Mouse (Mus musculus): ENCODE data around the gene Strbp. TPM values are rescaled to one million over a fixed set of nuclear protein-coding genes. Genes with fewer than 3 reads are reported as not detected.

Strbp gene
- polyA plus RNA-seq, 1 experiment from 2014 or later, result 113 TPM

DNA sequence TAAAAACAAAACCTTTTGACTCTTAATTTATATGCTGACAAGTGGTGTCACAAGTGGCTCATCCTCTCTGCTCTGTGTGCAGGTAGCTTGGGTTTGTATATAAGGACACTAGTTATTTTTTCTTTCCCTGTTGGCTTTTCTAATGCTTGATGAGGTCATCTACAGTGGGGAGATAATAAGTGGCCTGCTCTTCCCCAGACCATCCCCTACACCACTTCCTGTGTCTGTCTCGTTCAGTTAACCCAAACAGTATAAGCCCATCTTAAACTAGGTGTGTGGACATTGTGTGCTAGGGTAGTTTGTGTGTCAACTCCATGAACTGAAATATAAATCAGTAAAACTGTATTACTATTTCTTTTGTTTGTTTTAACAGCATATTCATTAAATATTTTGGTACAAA, 137.6 kb downstream of the Strbp start:
- 74% methylated on average over 1 of the region's 1 CpGs for WGBS

DNA sequence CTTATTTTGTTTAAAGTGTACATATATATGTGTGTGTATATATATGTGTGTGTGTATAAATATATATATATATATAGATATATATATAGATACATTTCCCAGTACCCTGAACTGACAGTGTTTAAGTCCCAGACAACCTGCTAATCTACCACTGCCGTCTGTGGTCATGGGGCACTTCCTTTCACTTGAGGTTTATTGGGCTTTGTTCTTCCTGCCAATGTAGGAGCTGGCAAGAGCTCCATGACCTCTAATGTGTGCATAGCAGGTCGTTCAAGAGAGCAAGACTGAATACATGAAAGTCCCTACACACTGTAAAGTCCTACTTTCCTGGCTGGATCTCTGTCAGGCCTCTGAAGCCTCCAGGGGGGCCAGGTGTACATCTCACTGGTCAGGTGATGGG, 138.1 kb downstream of the Strbp start:
- Histone ChIP-seq H3K9me3 (no peaks in the 10 kb centered on the region), H3K4me1 (no peaks in the 10 kb centered on the region), H3K36me3 (replicated peaks) (peaks cover 57% of the 10 kb centered on the region), H3K9ac (no peak overlapping the region), H3K27ac (no peak overlapping the region), H3K27me3 (replicated peaks) (no peaks in the 10 kb centered on the region), H3K4me2 (no peak overlapping the region), H3K4me3 (no peak overlapping the region)
- ATAC-seq (replicated peaks), result no peak
- 78% methylated on average over 2 of the region's 2 CpGs for WGBS

More for the DNA sequence above, 137.6 kb downstream of the Strbp start:
- Histone ChIP-seq H3K4me2 (no peak overlapping the region), H3K27me3 (replicated peaks) (no peaks in the 10 kb centered on the region), H3K4me1 (no peaks in the 10 kb centered on the region), H3K36me3 (replicated peaks) (peaks cover 57% of the 10 kb centered on the region), H3K9me3 (no peaks in the 10 kb centered on the region), H3K27ac (no peak overlapping the region), H3K4me3 (no peak overlapping the region), H3K9ac (no peak overlapping the region)
- no peak for ATAC-seq (replicated peaks)

DNA sequence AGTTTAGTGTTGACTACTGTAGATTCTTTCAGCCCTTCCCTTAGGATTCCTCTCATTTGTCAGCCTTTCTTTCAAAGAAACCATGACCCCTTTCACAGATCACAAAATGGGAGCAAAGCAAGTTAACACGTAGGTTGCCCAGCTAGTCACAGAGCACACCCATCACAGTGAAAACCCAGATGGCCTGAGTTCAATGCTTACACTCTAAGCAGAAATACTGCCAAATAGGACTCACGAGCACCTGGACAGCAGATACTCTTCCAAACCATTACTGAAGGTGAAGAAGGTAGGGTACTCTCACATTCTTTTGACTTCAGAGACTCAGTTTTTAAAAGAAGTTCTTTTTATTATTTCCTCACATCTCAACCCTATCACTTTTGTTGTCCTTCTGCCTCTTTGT, 147.3 kb downstream of the Strbp start:
- H3K27ac ChIP-seq, result no peak overlapping the region
- H3K4me1 ChIP-seq, result no peaks in the 10 kb centered on the region
- H3K4me3 ChIP-seq, result no peak overlapping the region
- 83% methylated on average over 2 of the region's 2 CpGs for WGBS
- no peak for ATAC-seq (replicated peaks)
- H3K4me2 ChIP-seq, result no peak overlapping the region
- H3K9ac ChIP-seq, result no peak overlapping the region
- H3K9me3 ChIP-seq, result no peaks in the 10 kb centered on the region
- no peaks in the 10 kb centered on the region for H3K27me3 ChIP-seq (replicated peaks)
- peaks cover 46% of the 10 kb centered on the region for H3K36me3 ChIP-seq (replicated peaks)

DNA sequence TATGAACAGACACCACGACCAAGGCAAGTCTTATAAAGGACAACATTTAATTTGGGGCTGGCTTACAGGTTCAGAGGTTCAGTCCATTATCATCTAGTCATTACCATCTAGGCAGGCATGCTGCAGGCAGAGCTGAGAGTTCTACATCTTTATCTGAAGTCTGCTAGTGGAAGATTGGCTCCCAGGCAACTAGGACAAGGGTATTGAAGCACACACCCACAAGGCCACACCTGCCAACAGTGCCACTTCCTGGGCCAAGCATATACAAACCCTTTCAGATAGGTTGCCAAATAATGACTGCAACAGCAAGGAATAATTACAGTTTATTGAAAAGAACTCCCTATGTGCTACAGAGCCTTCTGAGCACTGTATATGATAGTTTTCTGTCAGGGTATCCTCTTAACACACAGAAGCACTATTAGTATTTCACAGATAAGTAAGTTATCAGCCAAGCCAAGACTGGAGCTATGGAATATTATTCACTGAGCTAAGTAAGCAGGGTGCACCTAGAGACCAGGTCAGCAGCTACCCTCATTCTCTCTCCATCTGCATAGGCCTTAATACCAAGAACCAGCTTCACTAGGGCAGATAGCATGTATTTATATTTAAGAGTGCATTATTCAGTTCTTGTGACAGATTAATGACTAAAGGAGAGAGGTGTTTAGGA, 154.2 kb downstream of the Strbp start:
- Histone ChIP-seq H3K4me1 (no peaks in the 10 kb centered on the region), H3K27ac (no peak overlapping the region), H3K4me2 (no peak overlapping the region), H3K9ac (no peak overlapping the region), H3K4me3 (no peak overlapping the region), H3K27me3 (replicated peaks) (no peaks in the 10 kb centered on the region), H3K36me3 (replicated peaks) (peaks cover 31% of the 10 kb centered on the region; the same call in 1 of the 2 replicates), H3K9me3 (no peaks in the 10 kb centered on the region)
- no peak for ATAC-seq (replicated peaks)
- 93% methylated on average over 1 of the region's 1 CpGs for WGBS

DNA sequence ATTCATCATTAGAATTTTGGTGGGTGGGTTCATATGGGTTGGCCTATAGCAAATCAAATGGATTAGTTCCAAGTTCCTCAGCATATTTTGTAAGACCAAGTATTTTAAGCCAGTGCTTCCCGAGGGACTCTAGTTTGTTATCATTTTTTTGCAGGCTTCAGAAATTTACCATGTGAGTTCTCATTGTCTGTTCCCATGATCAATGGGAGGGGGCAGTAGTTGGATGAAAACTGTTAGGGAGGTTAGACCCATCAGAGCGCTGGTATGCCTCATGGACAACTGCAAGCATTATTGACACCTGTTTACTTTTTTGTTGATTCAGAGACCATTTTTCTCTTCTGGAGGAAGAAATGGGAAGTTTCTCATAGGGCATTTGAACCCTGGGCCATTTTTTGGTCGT, 172.0 kb downstream of the Strbp start:
- peaks cover 17% of the 10 kb centered on the region; the same call in 1 of the 2 replicates for H3K36me3 ChIP-seq (replicated peaks)
- WGBS, result 84% methylated on average over 3 of the region's 3 CpGs
- no peak overlapping the region for H3K9ac ChIP-seq
- H3K4me1 ChIP-seq, result no peaks in the 10 kb centered on the region
- no peak for ATAC-seq (replicated peaks)
- H3K4me3 ChIP-seq, result no peak overlapping the region
- H3K4me2 ChIP-seq, result no peak overlapping the region
- H3K27ac ChIP-seq, result no peak overlapping the region
- no peaks in the 10 kb centered on the region for H3K27me3 ChIP-seq (replicated peaks)
- H3K9me3 ChIP-seq, result no peaks in the 10 kb centered on the region

DNA sequence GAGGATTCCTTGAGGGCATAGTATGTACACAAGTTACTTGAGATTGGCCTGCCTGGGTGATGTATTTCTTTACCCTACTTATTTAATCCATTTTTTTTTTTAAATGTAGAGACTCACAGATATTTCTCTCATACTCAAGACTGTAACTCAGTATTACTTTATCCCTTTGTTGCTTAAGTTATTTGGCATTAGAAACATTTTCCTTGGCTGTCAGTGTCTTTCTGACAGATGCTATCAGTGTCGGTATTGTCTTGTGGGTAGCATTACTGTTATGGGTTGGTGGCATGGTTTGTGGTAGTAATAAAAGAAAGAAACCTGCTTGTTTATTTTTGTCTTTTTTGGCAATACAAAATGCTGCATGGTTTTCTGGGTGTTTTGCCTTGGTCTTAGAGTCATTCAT, 172.9 kb downstream of the Strbp start:
- Histone ChIP-seq H3K36me3 (replicated peaks) (peaks cover 13% of the 10 kb centered on the region; the same call in 1 of the 2 replicates), H3K9me3 (no peaks in the 10 kb centered on the region), H3K4me1 (no peaks in the 10 kb centered on the region), H3K27me3 (replicated peaks) (no peaks in the 10 kb centered on the region), H3K4me3 (no peak overlapping the region), H3K4me2 (no peak overlapping the region), H3K27ac (no peak overlapping the region), H3K9ac (no peak overlapping the region)
- WGBS, result 97% methylated on average over 1 of the region's 1 CpGs
- ATAC-seq (replicated peaks), result no peak

DNA sequence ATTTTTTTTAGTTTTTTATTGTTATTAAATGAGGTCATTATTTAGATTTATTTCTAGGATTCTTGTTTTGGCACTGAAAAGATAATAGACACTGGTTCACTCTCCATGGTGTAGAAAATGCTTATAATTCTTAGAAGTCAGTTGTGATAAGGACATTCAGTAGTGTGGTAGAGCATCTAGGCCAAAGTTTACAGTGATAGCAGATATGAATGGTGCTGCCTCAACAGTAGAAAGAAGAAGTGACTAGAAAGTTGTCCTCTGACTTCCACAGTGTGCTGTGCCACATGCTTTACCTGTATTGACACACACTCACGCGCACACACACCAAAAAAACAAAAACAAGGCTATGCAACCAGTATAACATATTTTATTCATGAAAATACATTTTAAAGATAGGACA, 174.3 kb downstream of the Strbp start:
- Histone ChIP-seq H3K4me2 (no peak overlapping the region), H3K9me3 (no peaks in the 10 kb centered on the region), H3K9ac (no peak overlapping the region), H3K4me3 (no peak overlapping the region), H3K27me3 (replicated peaks) (no peaks in the 10 kb centered on the region), H3K27ac (no peak overlapping the region), H3K36me3 (replicated peaks) (peaks cover 9% of the 10 kb centered on the region; the same call in 1 of the 2 replicates), H3K4me1 (no peaks in the 10 kb centered on the region)
- WGBS, result 96% methylated on average over 2 of the region's 2 CpGs
- no peak for ATAC-seq (replicated peaks)

DNA sequence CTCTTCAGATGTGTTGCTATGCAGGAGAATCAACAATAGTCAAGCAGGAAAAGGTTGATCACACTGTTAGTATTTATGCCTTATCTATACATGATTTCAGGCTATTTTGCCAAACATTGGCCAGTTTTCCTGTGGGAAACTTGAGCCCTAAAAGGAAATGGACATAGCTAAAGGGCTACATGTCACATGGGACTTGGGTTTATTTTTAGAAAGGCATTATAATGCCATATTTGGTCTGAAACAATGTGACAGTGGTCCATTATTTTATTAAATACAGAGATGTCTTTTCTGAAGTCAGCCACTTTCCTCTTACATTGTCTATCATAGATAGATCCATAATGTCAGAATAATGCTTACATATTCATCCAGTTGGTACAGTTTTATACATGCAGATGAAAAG, 176.1 kb downstream of the Strbp start:
- H3K9ac ChIP-seq, result no peak overlapping the region
- ATAC-seq (replicated peaks), result no peak
- no peaks in the 10 kb centered on the region for H3K9me3 ChIP-seq
- no peak overlapping the region for H3K27ac ChIP-seq
- no peak overlapping the region for H3K4me2 ChIP-seq
- H3K36me3 ChIP-seq (replicated peaks), result no peaks in the 10 kb centered on the region
- H3K4me1 ChIP-seq, result no peaks in the 10 kb centered on the region
- no peaks in the 10 kb centered on the region for H3K27me3 ChIP-seq (replicated peaks)
- H3K4me3 ChIP-seq, result no peak overlapping the region

DNA sequence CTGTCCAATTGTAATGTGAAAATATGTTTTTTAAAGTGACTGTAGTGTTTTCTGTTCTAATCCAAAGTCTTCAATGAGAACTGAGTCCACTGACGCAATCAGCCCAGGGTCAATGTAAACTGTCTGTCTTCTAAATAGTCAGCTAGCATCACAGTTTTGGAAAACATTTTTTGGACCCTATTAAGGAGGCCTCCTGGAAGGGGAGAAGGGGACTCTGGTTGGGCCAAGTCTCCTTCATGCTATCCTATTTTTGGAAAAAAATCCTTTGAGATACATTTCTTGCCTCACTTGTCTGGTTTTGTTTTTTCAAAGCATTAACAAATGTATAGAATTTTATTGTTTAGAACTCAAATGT, 184.4 kb downstream of the Strbp start:
- H3K4me1 ChIP-seq, result peaks cover 44% of the 10 kb centered on the region
- H3K4me3 ChIP-seq, result no peak overlapping the region
- no peak overlapping the region for H3K9ac ChIP-seq
- no peaks in the 10 kb centered on the region for H3K9me3 ChIP-seq
- no peaks in the 10 kb centered on the region for H3K27me3 ChIP-seq (replicated peaks)
- H3K36me3 ChIP-seq (replicated peaks), result no peaks in the 10 kb centered on the region
- H3K4me2 ChIP-seq, result peak overlapping the region; percentile 53
- WGBS, result 78% methylated on average over 1 of the region's 1 CpGs
- ATAC-seq (replicated peaks), result no peak
- H3K27ac ChIP-seq, result no peak overlapping the region

DNA sequence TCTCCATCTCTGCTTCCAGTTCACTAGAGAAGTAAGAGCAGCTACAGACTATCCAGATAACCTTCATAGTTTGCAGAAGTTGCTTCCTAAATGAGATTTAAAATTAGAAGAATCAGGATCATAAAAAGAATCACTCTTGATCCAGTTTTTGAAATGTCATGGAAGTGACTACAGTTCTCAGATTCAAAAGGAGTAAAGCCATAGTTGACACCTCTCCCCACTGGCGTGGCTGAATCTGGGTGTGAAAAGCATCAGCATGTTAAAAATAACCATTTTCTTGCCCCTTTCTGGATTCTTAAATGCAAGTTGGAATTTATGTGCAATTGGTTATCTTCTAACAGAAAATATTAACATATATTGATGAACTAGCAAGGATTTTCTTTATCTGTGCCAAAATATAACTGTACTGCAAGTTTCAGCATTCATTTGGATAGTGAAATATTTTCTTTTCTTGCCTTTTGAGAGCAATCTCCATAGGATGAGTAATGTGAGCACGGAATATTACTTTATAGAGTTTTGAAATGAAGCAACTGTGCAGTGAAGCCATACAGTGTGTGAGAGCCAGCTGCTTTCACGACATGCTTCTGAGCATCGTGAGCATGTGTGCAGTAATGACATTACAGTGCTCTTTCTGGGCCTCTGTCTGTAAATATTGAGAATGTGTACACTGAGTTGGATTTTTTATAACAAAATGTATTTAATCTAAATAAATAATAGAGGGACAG, 184.9 kb downstream of the Strbp start:
- 75% methylated on average over 4 of the region's 4 CpGs for WGBS
- no peak overlapping the region for H3K27ac ChIP-seq

DNA sequence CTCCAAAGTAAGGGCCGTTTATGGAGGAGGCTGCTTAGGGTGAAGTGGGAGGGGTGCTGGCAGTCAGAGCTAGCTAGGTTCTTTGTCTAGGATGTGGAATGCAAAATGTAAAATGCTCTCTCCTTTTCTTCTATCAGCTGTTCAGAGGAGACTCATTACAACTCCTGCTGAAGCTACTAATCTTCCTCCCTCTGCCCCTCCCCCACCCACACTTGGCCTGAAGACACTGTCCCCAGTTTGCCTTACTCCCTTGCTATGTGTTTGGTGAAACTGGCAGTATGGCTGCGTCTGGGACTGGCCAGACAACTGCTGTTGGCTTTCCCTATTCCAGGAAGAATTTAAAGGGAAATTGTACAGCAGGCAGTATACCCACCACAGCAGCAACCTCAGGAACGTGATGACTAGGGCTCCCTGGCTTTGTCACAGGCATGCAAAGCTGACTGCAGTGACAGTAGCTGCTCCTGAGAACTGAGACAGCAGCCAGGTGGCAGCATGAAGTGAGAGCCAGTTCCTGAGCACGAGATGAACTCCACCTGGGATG, 186.7 kb downstream of the Strbp start:
- H3K36me3 ChIP-seq (replicated peaks), result peaks cover 7% of the 10 kb centered on the region

More for the DNA sequence above, 184.9 kb downstream of the Strbp start:
- H3K4me1 ChIP-seq, result peaks cover 44% of the 10 kb centered on the region
- no peaks in the 10 kb centered on the region for H3K36me3 ChIP-seq (replicated peaks)
- H3K4me3 ChIP-seq, result peak overlapping the region; percentile 38
- H3K4me2 ChIP-seq, result peak overlapping the region; percentile 53
- no peaks in the 10 kb centered on the region for H3K27me3 ChIP-seq (replicated peaks)
- no peak for ATAC-seq (replicated peaks)
- H3K9ac ChIP-seq, result no peak overlapping the region
- H3K9me3 ChIP-seq, result no peaks in the 10 kb centered on the region

DNA sequence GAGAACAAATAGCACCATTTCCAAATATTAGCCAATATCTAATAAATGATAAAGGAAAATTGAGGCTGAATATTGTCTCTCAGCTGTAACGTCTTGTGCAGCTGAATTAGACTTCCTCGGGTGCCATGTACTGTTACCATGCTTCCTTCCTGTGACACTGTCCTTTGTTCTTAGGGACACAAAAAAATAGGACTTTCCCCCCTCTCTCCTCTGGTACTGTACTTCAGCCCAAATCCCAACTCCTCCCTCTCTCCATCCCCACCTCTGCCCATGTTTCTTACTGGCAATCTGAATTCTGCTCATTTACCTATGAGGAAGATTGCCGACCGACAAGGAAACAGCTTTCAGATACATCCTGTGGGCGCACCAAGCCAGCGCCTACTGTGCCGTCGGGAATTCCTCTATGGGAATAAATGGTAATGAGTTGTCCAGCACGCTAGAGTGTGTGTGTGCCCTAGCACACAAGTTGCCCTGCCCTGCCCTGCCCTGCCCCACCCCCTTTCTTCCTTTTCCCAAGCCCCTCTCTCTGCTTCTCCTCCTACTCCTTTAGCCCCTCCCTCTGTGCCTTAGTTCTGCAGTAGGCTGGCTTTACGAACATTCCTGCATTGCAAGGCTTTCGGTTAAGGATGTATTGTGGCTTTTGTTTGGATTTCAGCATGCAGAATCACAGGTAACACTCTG, 187.5 kb downstream of the Strbp start, which contains the start of gene Gpr21:
Gene Gpr21, plus strand, starts transcription at position 303 of the 681 bp plus-strand sequence.
- Histone ChIP-seq H3K9ac (peak within 1 kb of the TSS; percentile 53), H3K4me1 (peaks cover 40% of the 10 kb centered on the region), H3K9me3 (no peaks in the 10 kb centered on the region), H3K27me3 (replicated peaks) (no peaks in the 10 kb centered on the region), H3K4me3 (peak within 1 kb of the TSS; percentile 38), H3K27ac (peak within 1 kb of the TSS; percentile 79), H3K36me3 (replicated peaks) (peaks cover 9% of the 10 kb centered on the region), H3K4me2 (peak within 1 kb of the TSS; percentile 53)
- 10% methylated on average over 11 of the region's 11 CpGs for WGBS
- ATAC-seq (replicated peaks), result peak; percentile 90

More for the DNA sequence above, 186.7 kb downstream of the Strbp start:
- no peaks in the 10 kb centered on the region for H3K9me3 ChIP-seq
- H3K9ac ChIP-seq, result peak overlapping the region; percentile 53
- WGBS, result 12% methylated on average over 4 of the region's 4 CpGs
- peak overlapping the region; percentile 79 for H3K27ac ChIP-seq
- ATAC-seq (replicated peaks), result peak; percentile 87
- H3K4me2 ChIP-seq, result peak overlapping the region; percentile 53
- peak overlapping the region; percentile 38 for H3K4me3 ChIP-seq
- H3K4me1 ChIP-seq, result peaks cover 44% of the 10 kb centered on the region
- no peaks in the 10 kb centered on the region for H3K27me3 ChIP-seq (replicated peaks)

Data from midbrain, embryonic 15.5 days (tissue).